Mouse (Mus musculus) urinary bladder, adult 18-20 months (tissue): ENCODE measurements around the gene Dysf.
"Not testable (repeated sequence)": the region's sequence is repeated elsewhere in the genome, so short reads cannot be mapped to it uniquely, and the experiment has no call there.

ENCODE experiments used
- DNase-seq, 2 experiments: peaks; one replicate each; pipeline ENCODE4 v3.0.0; 2022; ENCODE audit warnings: low spot score in 2 of 2, mixed read lengths in 2 of 2

The Dysf gene

DNA sequence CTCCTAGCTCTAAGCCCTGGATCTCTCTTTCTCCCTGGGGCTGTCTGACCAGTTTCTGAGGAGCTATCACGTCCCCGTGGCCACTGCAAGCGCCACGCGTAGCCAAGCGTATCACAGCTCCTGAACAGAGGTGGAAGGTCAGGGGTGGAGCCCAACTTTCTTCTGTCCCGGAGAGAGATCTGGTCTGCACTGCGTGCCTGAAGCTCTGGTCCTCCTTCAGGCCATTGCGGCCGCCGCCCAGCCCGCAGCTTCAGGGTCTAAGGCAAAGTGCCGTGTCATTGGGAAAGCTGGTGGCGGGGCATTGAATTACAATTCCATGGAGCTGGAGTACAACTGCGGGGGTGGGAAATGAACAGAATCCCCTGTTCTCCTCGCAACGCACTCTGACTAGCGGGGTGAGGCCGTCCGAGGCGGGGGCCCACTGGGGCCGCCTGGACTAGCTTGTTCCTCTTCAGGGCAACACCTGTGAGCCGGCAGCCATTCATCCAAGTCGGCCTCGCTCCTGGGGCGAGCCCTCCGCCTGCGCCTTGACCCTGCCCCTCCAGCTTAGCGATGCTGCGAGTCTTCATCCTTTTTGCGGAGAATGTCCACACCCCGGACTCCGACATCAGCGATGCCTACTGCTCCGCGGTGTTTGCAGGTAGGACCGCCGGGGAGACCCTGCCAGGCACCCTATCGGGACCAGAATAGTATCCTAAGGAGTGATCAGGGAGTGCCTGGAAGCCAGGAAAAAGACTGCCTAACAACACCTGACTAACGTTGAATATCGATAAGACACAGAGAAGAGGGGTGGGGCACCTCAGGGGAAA lies at the start of gene Dysf:
Dysf (plus strand) TSS at position 228 of the 809 bp plus-strand sequence.
- DNase-seq = peak in 1 of 2 experiments; percentile 58

DNA sequence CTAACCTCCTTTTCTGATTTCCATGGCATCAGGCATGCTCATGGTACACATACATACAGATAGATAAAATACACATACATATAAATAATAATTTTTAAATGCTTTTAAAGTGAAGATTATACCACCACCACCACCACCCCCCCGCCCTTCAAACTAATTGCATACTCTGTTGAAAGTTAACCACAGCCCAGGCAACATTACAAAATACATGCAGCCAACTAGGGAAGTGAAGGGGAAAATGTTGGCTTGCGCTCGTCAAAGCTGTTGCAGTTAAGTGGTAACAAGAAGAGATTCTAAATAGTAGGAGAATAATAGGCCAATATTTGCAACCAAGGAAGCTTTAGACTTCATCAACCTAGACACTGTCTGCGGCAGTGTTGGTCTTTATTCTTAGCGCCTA lies 20.7 kb upstream of the Dysf start:
- DNase-seq = no peak

DNA sequence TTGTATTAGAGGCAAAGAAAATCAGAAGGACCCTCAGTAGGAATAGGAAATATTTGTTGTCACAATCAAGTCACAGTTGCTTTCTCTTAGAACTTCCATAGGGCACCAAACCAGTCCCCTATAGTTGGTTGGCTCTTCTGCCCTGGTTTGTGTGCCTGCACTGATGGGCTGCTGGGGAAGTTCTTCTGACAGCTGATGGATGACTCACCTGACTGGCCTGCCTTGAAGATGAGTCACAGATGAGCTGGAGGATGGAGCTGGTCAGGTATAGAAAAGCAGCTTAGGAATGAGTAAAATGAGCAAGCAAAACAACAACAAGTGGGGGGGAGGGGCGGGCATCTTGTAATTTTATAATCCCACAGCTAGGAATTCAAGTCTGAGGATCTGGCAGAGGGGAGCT lies 5.7 kb upstream of the Dysf start:
- DNase-seq = no peak

DNA sequence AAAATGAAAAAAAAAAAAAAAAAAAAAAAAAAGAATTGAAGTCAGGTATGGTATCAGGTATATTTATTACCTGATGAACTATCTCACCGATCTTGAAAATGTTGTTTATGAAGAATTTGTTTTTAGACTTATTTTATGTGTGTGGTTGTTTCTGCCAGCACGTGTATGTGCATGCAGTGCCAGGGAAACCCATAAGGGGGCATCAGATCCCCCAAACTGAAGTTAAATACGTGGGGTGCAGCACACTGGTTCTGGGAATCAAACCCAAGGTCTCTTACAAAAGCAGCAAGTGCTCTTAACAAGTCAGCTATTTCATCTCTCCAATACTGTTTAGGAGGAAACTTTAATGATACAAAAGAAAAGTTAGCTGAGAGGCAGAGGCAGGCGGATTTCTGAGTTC lies 4.1 kb upstream of the Dysf start:
- no peak for DNase-seq

DNA sequence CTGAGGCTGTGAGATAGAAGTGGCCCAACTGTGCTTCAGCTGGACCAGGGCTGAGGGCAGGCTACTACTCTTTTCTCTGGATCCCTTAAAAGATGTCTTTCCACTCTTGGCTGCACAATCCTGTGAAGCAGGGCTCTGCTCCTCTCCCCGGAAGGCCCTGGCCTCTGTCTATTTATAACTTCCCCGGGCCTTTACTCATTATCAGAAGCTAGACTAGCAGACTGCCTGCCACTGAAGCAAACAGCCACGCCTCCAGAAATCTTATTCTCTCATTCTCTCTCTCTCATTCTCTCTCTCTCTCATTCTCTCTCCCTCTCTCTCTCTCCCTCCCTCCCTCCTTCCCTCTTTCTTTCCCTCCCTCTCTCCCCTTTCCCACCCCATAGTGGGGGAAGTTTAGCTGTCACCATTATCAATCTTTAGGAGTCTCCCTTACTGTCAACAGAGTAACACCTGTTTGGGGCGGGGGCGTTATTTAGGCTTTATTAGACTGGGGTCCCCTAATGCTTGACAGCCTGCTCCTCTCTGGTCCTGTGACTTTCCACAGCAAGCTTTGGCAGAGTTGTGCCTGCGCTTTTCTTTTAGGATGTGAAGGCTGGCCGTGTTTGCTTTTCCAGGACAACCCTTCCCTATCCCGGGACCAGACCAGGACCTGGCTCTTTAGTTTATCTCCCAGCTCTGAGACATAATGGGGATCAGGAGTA lies 932 bp downstream of the Dysf start:
- DNase-seq = no peak

DNA sequence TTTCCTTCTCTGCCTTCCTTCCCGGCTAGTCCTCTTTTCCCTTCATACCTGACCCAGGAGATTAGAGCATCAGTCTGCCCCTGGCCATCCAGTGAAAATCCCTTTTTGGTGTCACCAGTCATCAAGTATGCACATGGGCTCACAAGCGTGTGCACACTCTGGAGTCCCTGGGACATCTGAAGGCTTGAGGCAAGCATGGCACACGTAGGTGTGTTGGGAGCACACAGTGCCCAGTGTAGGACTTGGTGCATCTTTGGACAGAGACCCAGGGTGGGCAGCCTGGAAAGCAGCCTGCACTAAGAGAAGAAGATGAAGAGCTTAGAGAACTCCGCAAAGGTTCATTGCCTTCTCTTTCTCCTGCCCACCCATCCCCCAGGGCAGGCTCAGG lies 1.5 kb downstream of the Dysf start:
- DNase-seq = no peak

DNA sequence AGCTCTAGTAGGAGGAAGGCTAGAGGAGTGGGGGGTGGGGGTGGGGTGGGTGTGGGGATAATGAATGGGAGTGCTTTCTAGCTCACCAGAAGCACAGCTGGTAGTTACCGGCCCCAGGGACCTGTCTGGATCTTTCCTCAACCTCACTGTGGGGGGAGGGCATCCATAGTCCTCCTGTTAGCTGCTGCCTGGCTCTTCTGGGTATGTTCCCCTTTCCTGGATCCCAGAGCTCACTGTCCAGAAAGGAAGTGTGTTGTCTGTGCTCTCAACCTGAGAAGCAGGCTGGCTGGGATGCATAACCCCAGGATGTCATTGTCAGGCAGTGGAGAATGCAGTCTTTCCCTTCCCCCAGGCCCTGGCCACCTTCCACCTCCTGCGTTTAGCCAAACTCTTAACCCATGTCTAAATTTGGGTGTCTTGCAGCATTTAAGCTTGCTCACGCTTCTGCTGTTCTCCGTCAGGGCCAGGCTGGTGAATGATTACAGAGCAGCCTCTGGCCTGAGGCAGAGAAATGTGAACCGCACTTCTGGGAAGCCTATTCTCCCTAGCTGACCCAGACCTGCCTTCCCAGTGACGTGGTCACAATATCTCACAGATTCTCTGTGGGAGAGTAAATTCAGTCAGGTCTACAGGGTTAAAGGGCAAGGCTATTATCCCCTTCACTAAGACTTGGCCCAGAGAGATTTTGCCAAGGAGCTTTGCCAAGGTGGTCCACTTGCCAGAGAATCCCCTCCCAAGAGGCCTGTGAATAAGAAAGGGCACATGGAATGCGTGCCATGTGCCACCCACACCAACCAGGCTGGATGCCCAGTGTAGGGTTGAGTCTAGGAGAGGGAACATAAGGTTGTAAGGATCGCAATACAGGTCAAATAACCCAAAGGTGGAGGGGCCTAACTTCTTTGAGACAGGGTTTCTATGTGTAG lies 2.2 kb downstream of the Dysf start:
- peak in 1 of 2 experiments; percentile 8 for DNase-seq

DNA sequence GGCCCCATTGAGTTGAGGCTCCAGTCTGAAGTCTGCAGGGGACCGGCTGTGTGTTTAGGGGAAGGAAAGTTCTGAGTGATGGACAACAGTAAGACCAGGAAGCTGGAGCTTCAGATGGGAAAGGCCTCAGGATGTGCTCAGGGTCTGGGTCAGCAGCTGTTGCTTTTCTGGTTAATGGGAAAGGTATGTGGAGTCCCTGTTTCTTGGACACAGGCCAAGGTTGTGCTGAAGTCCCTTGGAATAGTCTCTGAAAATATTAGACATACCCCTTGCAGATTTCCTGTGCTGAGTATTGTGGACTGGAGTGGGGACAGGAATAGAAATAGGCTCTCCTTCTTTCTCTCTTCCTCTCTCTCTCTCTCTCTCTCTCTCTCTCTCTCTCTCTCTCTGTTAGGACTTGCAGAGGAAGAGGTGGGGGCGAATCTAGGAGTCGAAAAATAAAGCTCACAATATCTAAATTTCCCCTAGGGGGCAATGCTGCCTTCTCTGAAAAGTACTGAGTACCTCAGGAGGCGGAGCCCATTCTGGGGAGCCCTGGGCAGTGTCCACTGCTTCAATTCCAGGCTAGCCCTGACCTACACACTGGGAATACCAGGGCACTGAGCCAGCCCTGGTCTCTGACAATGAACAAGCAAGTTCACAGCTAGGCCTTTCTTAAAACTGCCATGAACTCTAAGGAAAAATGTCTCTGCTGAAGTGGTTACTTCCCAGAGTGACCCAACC lies 6.7 kb downstream of the Dysf start:
- not testable (repeated sequence) for DNase-seq

DNA sequence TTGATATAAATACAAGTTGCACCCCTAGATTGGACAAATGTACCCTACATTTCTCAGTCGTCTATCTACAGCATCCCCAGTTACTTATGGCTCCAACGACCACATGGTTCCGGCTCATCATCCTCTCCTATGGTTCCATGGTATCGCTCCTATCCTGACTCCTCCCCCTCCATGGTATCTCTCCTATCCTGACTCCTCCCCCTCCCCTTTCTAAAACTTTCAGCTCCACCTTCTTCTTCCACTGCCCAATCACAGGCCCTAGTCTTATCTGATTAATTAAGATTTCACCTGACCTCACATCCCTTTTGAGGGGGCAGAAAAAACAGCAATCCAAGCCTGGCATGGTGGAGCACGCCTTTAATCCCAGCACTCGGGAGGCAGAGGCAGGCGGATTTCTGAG lies 8.5 kb downstream of the Dysf start:
- no peak for DNase-seq

DNA sequence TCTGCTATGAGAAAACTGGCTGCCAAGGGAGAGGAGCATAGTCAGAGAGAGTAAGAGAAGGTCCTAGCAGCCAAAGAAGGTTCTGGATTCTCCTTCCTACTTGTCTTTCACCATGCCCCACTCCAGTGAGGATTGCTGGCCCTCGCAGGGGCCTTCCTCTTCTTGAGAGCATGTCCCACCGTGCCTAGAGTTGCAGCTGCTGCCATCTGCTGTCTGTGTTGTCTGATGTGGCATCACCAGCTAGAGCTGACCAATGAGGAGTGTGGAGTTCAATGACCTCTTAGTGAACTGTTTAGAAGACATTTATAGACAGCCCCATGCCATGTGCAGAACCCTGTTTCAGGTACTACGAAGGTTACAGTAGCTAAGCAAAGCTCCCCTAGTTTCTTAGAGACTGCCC lies 9.0 kb downstream of the Dysf start:
- no peak for DNase-seq

DNA sequence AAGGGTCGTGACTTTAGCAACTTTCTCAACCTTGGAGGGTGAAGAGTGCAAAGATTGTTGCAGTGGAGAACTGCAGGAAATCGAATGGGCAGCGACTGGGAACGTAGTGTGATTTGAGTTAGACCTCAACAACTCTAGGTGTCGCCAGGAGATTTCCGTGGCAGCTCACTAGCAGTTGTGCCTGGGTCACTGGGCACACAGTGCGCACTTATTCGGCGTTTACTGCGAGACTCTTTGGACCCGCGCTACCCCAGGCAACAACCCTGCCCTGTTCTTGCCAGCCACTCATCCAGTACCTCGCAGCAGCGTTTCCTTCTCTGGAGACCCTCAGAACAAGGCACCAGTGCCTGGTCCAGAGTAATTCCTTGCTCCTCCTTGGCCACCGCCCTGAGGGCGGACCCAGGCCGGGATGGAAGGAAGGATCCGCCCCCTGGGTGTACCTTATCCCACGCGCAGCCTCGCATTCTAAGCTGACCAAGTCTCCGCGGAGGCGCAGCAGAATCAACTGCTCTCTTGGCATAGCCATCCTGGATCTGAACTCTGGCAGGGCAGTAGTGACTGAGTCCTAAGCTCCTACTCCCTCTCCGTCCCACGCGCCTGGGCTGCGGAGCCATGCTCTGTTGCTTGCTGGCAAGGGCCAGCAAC lies 10.6 kb downstream of the Dysf start:
- peak; percentile 43 to 46 for DNase-seq

DNA sequence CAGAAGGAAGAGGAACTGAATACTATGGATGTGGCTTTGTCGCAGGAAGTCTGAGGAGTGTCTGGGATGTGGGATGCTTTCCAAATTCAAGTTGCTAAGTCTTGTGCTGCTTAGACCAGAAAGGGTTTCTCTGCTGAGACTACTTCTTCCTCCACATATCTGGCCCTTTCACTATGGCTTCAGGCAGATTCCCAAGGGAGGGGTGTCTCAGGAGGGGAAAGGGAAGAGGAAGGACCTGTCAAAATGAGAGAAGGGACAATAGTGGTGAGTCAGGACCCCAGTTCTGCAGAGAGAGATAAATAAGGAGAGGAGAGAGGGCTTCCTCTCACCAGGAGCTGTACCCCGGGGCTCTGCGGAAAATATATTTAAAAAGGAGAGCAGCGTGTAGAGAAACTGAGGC lies 11.6 kb downstream of the Dysf start:
- DNase-seq = no peak

DNA sequence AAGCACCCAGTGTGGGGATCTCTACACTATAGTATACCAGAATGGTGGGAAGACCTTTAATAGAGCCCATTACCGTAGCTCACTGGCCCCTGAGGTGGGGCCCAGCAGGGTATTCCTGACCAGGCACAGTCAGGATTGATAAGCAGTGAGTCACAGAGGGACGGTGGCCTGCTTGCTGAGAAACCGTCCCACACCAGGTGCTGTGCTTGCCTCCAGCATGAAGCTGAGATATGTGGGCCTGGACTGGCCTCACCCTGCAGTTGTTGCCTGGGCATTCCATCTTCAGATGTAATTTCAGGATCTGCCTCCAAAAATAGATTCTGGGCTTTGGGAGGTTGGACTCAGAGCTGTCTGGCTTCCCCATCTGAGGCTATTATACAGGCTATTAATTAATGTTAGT lies 13.6 kb downstream of the Dysf start:
- DNase-seq = no peak

DNA sequence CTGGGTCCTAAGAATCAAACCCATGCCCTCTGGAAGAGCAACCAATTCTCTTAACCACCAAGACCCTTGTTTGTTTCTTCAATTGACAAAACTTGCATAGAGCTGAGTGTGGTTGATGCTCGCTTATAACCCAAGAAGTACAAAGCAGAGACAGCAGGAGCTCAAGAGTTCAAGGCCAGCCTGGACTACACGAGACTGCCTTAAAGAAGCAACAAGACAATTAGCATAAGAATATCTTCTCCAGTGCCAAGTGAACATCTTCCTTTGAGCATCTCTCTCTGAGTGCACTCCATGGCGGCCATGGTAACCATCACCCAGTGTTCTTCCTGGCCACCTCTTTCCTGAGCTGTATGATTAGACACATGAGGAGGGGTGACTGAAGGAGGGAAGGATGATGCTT lies 17.2 kb downstream of the Dysf start:
- DNase-seq = no peak

DNA sequence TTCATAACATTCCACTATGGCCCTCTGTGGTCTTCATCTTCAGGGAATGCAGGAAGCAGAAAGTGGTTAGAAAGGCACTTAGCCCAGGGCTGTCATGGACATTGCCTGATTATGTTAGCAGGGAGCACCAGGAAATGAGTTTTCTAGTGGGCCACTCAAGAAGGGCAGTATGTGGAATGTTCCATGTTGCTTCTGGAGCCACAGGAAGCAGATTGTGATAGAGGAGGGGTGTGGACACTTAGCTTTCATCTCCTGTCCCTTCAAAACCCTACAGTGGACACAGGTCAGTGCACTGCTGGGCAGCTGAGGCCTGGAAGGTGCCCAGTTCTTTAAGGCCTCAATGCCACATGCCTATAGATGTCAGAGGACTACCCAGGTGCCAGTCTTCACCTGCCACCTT lies 20.4 kb downstream of the Dysf start:
- DNase-seq = no peak

DNA sequence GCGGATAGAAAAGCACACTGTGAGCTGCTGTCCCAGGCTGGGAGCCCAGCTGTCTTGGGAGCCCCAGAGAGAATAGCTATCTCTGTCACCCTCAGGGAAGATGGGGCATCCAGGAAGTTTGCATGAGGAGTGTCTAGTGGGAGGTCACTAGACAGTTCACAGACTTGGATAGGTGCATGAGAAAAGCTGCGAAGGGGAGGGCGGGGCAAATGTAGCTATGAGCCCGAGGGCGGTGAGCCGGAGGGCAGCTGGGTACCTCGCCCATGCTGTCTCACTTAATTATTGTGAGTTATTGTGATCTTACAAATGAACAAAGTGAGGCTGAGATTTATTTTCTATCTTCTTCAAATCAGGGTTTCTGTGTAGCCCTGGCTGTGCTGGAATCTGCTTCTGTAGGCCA lies 21.4 kb downstream of the Dysf start:
- no peak for DNase-seq

DNA sequence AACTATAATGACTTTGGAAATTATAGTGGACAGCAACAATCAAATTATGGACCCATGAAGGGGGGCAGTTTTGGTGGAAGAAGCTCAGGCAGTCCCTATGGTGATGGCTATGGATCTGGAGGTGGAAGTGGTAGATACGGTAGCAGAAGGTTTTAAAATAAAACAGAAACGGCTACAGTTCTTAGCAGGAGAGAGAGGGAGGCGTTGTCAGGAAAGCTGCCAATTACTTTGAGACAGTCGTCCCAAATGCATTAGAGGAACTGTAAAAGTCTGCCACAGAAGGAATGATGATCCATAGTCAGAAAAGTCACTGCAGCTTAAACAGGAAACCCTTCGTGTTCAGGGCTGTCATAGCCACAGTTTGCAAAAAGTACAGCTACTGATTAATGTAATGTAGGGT lies 24.1 kb downstream of the Dysf start:
- not testable (repeated sequence) for DNase-seq

DNA sequence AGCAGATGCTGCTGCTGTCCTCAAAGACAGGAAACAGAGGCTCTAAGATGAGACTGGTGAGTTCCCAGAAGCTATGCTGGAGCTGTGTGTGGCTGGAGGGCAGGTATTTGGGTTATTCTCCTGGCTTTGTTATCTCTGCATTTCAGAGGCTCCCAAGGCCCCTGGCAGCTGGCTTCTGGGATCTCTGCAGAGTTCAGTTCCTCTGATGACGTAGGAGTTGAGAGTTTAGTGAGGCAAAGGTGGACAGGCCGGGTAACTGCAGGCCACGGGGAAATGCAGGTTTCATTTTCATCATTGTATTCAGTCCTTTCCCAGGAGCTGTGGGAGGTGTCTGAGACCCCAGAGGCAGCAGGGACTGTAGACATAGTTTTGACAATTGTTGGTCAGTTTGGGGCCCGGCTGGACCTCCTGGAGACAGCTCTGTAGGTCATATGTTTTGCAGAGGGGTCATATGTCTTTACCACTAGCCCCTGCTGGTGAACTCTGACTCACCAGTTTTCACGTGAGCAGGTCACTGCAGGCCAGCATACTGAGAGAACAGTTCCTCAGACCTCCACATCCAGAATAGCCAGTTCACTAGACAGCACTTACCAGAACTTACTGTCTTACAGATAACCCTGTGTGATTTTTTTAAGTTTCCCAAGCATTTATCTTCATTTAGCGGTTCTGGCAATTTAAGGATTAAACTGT lies 35.0 kb downstream of the Dysf start:
- no peak for DNase-seq

DNA sequence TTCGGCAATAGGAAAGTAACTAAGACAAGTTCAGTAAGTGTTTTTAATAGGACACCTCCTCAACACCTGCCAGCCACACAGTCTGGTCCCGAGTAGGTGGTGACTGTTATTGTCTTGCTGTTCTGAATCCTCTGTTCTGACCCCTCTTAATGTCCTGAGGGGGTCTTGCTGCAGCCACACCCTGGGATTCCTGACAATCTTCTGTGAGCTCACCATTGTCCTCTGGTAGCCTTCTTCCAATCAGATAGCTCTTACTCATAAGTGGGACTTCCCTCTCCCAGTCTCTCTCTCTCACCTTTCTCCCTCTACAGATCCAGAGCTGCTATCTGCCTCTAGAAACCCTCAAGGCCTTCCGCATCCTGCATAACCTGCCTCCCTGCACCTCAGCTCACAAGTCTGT lies 36.3 kb downstream of the Dysf start:
- DNase-seq = no peak

DNA sequence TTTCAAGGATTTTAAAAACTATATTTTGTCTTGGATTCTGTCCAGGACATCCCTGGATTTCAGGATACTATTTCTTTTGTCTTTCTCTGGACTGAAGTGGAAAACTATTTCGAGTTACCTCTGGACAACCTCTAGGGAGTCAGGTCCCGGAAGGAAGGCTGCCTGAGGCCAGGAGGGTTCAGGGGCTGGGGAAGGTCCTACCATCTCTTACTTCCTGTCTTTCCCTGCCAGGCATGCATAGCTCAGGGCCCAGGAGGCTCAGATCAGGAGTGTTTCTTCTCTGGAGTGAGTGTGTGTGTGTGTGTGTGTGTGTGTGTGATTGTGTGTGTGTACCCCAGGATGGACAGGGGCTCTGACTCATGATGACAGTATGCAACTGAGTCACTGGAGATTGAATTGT lies 40.5 kb downstream of the Dysf start:
- no peak for DNase-seq

DNA sequence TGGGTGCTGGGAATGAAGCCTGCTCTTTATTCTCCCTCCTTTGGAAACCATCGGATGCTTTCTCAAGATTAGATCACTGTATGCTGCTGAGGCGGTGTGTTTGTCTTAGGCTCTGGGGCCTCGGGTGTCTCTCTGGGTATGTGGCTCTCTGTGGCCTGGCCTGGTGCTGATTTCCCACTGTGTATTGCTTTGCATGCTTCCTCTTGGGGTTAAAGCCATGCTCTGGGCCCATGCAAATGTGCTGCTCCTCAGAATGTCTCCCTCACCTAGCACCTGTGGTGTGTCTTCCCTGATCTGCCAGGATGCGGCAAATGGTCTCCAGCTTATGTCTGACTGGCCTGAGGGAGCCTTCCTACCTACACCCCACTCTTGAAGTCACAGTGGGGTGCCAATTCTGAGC lies 41.8 kb downstream of the Dysf start:
- DNase-seq = no peak
